Mouse (Mus musculus) liver, embryonic 15.5 days (tissue): Measurements from ENCODE around the gene Borcs5. TPM values are rescaled to one million over a fixed set of nuclear protein-coding genes. Genes with fewer than 3 reads are reported as not detected.
A peak's percentile ranks its signal among the peaks of the same experiment; 100 is the strongest.

Source experiments
- ATAC-seq: fragments of 200-750 bp; cut with Nextera tagmentation; 2 replicates; pipeline ENCODE4 v1.8.0; 2017; ENCODE audit warnings: moderate number of reproducible peaks, mild to moderate bottlenecking, moderate library complexity; ENCODE audit not compliant: insufficient read depth
- H3K27ac ChIP-seq: fragments of 300-500 bp; sonication (generic); replicated peaks from 2 replicates; pipeline ENCODE4 v1.5.1; 2015; ENCODE audit warnings: mild to moderate bottlenecking, inconsistent platforms
- H3K27me3 ChIP-seq: fragments of 300-500 bp; sonication (generic); 2 replicates; pipeline ENCODE4 v1.6.1; 2015; ENCODE audit warnings: mild to moderate bottlenecking, inconsistent platforms
- H3K36me3 ChIP-seq: fragments of 300-500 bp; sonication (generic); replicated peaks from 2 replicates; pipeline ENCODE4 v1.6.1; 2015; ENCODE audit warnings: moderate library complexity, mild to moderate bottlenecking, inconsistent platforms
- H3K4me1 ChIP-seq: fragments of 300-500 bp; sonication (generic); replicated peaks from 2 replicates; pipeline ENCODE4 v1.6.1; 2015; ENCODE audit warnings: inconsistent platforms
- H3K4me2 ChIP-seq: fragments of 300-500 bp; sonication (generic); 2 replicates; pipeline ENCODE4 v1.6.1; 2015; ENCODE audit warnings: moderate library complexity, mild to moderate bottlenecking, inconsistent platforms
- H3K4me3 ChIP-seq: fragments of 300-500 bp; sonication (generic); replicated peaks from 2 replicates; pipeline ENCODE4 v1.5.1; 2015; ENCODE audit warnings: mild to moderate bottlenecking, inconsistent platforms
- H3K9ac ChIP-seq: fragments of 300-500 bp; sonication (generic); 2 replicates; pipeline ENCODE4 v1.6.1; 2015; ENCODE audit warnings: moderate library complexity, mild to moderate bottlenecking, inconsistent platforms
- H3K9me3 ChIP-seq: fragments of 300-500 bp; sonication (generic); replicated peaks from 2 replicates; pipeline ENCODE4 v1.6.1; 2016; ENCODE audit warnings: inconsistent platforms
- WGBS: fragments of 180-500 bp; shearing (Covaris S2); methylation state at CpG from one replicate; pipeline ENCODE4 v1.1.7; 2015; ENCODE audit warnings: mixed read lengths; ENCODE audit not compliant: insufficient replicate concordance; 5-methylcytosine and 5-hydroxymethylcytosine counted together
- polyA plus RNA-seq: library from polyadenylated mRNA; unstranded; fragments of >200 nt; fragmentation: Nextera tagmentation; extraction: Ambion mirVana; gene quantifications from 2 replicates; pipeline ENCODE4 v1.2.1, GENCODE M21; 2015

Borcs5 gene
- polyA plus RNA-seq, 1 experiment from 2014 or later = 8.6 TPM

DNA sequence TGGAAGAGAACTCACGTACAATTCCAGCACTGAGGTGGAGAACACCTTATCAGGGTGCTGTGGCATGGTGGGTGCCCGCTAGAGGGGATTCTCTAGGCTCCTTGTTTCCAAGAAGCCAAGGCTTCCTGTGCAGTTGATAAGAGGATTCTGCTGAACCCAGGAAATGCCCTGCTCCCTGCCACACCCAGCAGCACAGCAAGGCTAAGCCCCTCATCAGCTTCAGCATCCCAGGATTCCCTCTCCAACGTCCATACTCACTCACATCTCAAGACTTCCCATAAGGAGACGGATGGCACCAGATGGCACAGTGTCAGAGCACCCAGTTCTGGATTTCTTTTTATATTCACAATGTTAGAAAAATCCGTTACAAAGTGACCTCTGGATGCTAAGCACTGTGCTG is 79.8 kb downstream of the Borcs5 start:
- no peaks in the 10 kb centered on the region for H3K9me3 ChIP-seq
- no peak overlapping the region for H3K4me3 ChIP-seq
- H3K27ac ChIP-seq = no peak overlapping the region
- H3K4me1 ChIP-seq = peaks cover 20% of the 10 kb centered on the region
- ATAC-seq = no peak
- no peak overlapping the region for H3K9ac ChIP-seq
- no peaks in the 10 kb centered on the region for H3K27me3 ChIP-seq
- WGBS = 50% methylated on average over 5 of the region's 5 CpGs
- no peak overlapping the region for H3K4me2 ChIP-seq
- peaks cover 58% of the 10 kb centered on the region for H3K36me3 ChIP-seq

- no peak overlapping the region for H3K9ac ChIP-seq
- no peaks in the 10 kb centered on the region for H3K27me3 ChIP-seq
- no peak for ATAC-seq
- no peaks in the 10 kb centered on the region for H3K9me3 ChIP-seq
- no peak overlapping the region for H3K27ac ChIP-seq
- H3K36me3 ChIP-seq = peaks cover 57% of the 10 kb centered on the region
- H3K4me1 ChIP-seq = peaks cover 20% of the 10 kb centered on the region
- WGBS = 74% methylated on average over 5 of the region's 5 CpGs
- no peak overlapping the region for H3K4me3 ChIP-seq
- H3K4me2 ChIP-seq = no peak overlapping the region
Observed at GRCm38 (mm10) chr6:134720150-134720549, 80.8 kb downstream of the Borcs5 start.

DNA sequence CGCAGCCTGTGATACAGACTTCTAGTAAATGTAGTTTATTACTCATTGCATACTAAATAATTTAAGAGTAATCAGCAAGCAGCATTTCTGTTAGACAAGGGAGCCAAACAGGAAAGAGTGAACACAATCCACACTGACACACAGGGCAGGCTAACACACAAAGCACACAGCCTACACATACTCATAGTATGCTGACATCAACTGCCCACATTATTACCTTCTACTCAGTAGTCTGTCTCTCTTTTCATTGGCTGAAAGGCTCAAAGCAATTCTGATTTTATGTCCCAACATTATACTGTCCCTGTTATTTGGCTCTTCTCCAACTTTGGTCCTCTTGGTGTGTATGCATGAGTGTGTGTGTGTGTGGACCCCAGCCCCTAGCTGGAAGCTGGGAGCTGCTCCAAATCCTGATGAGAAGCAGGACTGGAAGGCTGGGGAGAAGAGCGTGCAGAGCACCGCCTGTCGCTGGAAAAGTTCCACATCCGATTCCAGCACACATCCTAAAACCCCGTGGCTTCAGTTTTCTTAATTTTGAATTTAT is 82.5 kb downstream of the Borcs5 start:
- Histone ChIP-seq H3K27ac (no peak overlapping the region), H3K4me2 (no peak overlapping the region), H3K9me3 (no peaks in the 10 kb centered on the region), H3K27me3 (no peaks in the 10 kb centered on the region), H3K4me3 (no peak overlapping the region), H3K4me1 (peaks cover 6% of the 10 kb centered on the region; the same call in 1 of the 2 replicates), H3K9ac (no peak overlapping the region), H3K36me3 (peaks cover 61% of the 10 kb centered on the region)
- 83% methylated on average over 6 of the region's 6 CpGs for WGBS
- ATAC-seq = no peak

DNA sequence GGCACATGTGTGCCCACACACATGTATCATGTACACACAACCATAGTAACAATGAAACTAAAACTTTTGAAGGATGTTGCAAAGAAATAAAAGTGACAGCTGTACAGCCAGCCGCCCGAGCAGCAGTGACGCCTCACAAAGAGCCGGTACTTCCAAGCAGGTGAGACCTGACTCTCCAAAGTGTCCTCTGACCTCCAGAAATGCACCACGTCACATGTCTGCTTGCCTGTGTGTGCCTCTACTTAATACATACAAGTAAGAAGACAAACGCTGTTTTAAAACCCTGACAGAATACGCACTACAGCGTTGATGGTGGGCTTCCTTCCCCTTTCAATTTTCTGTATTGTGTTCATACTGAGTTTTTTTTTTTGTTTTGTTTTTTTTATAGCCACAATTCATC is 83.6 kb downstream of the Borcs5 start:
- H3K27me3 ChIP-seq = no peaks in the 10 kb centered on the region
- no peaks in the 10 kb centered on the region for H3K9me3 ChIP-seq
- H3K36me3 ChIP-seq = peaks cover 53% of the 10 kb centered on the region
- no peak overlapping the region for H3K4me2 ChIP-seq
- no peak overlapping the region for H3K27ac ChIP-seq
- no peak overlapping the region for H3K9ac ChIP-seq
- ATAC-seq = no peak
- WGBS = 78% methylated on average over 8 of the region's 8 CpGs
- no peak overlapping the region for H3K4me3 ChIP-seq
- H3K4me1 ChIP-seq = 0 out of 2 replicates have a peak, but pooled peaks cover 7% of the 10 kb centered on the region

DNA sequence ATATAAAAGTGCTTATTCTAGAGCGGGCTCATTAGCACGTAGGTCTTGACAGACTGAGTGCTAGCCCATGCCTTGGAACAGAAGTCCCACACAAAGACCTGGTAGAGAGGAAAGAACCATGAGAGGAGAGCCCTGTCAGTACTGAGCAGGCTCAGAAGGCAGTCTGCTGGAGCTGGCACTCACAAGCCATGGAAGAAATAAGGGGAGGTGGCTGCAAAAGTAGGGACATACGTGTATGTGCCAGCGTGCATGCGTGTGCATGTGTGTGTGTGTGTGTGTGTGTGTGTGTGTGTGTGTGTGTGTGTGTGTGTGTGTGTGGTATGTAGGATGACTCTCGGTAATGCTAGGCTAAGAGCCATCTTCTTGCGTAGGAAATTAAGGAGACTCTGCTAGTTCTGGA is 84.0 kb downstream of the Borcs5 start:
- Histone ChIP-seq H3K9me3 (no peaks in the 10 kb centered on the region), H3K36me3 (peaks cover 49% of the 10 kb centered on the region), H3K4me3 (no peak overlapping the region), H3K4me1 (0 out of 2 replicates have a peak, but pooled peaks cover 7% of the 10 kb centered on the region), H3K4me2 (no peak overlapping the region), H3K9ac (no peak overlapping the region), H3K27ac (no peak overlapping the region), H3K27me3 (no peaks in the 10 kb centered on the region)
- 83% methylated on average over 7 of the region's 7 CpGs for WGBS
- no peak for ATAC-seq

DNA sequence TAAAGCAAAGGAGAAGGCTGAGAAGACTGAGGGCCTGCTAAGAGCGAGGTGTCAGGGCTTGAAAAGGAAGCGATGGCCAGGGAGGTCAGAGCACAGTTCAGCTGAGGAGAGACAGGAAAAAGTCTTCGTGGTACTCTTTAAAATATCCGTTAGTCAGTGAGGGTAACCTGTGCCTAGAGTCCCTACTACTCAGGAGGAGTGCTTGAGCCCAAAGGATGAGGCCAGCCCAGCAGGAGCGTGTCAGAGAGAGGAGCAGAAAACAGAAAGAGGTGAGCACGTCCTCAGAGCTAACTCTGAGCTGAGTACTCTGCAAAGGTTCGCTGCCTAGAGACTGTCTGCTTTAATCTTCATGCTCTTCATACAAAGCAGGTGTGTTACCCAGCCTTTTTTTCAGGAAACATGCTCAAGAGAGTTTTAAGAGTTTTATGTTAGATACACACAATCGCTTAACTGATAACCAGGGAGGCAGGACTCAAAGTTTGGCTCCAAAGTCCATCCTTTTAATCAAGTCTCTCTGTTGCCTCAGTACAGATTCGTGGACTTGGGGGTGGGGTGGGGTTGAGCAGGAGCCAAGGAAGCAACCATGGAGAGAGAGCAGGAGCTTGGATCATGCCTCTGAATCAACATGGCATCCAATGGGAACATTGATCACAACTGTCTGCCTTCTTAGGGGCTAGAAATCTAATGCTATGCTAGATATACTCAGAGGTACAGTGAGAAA is 84.7 kb downstream of the Borcs5 start:
- no peak overlapping the region for H3K4me3 ChIP-seq
- H3K36me3 ChIP-seq = peaks cover 43% of the 10 kb centered on the region
- H3K4me1 ChIP-seq = 0 out of 2 replicates have a peak, but pooled peaks cover 7% of the 10 kb centered on the region
- no peaks in the 10 kb centered on the region for H3K27me3 ChIP-seq
- ATAC-seq = peak; percentile 47; the same call in 1 of the 2 replicates
- H3K9ac ChIP-seq = no peak overlapping the region
- H3K27ac ChIP-seq = peak overlapping the region; percentile 43
- no peak overlapping the region for H3K4me2 ChIP-seq
- 74% methylated on average over 9 of the region's 9 CpGs for WGBS
- no peaks in the 10 kb centered on the region for H3K9me3 ChIP-seq

GRCm38 (mm10) chr6:134725406-134725805 is 86.1 kb downstream of the Borcs5 start:
- H3K4me1 ChIP-seq = peaks cover 9% of the 10 kb centered on the region; the same call in 1 of the 2 replicates
- no peak for ATAC-seq
- no peak overlapping the region for H3K9ac ChIP-seq
- no peak overlapping the region for H3K4me2 ChIP-seq
- peak overlapping the region; percentile 14; the same call in 1 of the 2 replicates for H3K27ac ChIP-seq
- no peaks in the 10 kb centered on the region for H3K9me3 ChIP-seq
- no peak overlapping the region for H3K4me3 ChIP-seq
- peaks cover 29% of the 10 kb centered on the region for H3K36me3 ChIP-seq
- no peaks in the 10 kb centered on the region for H3K27me3 ChIP-seq

- Histone ChIP-seq H3K4me3 (no peak overlapping the region), H3K36me3 (no peaks in the 10 kb centered on the region; the same call in 1 of the 2 replicates), H3K4me1 (peaks cover 29% of the 10 kb centered on the region), H3K27me3 (no peaks in the 10 kb centered on the region), H3K9ac (no peak overlapping the region), H3K27ac (peak overlapping the region; percentile 15; the same call in 1 of the 2 replicates), H3K4me2 (peak overlapping the region; percentile 31; the same call in 1 of the 2 replicates), H3K9me3 (no peaks in the 10 kb centered on the region)
- WGBS = 31% methylated on average over 3 of the region's 3 CpGs
- peak; percentile 69 for ATAC-seq
Observed at GRCm38 (mm10) chr6:134730978-134731377, 91.7 kb downstream of the Borcs5 start.

GRCm38 (mm10) chr6:134732813-134733212 is 93.5 kb downstream of the Borcs5 start:
- Histone ChIP-seq H3K9me3 (no peaks in the 10 kb centered on the region), H3K4me3 (no peak overlapping the region), H3K4me2 (no peak overlapping the region), H3K36me3 (peaks cover 8% of the 10 kb centered on the region), H3K9ac (no peak overlapping the region), H3K27ac (no peak overlapping the region), H3K4me1 (peaks cover 26% of the 10 kb centered on the region), H3K27me3 (no peaks in the 10 kb centered on the region)
- 70% methylated on average over 8 of the region's 8 CpGs for WGBS
- no peak for ATAC-seq

DNA sequence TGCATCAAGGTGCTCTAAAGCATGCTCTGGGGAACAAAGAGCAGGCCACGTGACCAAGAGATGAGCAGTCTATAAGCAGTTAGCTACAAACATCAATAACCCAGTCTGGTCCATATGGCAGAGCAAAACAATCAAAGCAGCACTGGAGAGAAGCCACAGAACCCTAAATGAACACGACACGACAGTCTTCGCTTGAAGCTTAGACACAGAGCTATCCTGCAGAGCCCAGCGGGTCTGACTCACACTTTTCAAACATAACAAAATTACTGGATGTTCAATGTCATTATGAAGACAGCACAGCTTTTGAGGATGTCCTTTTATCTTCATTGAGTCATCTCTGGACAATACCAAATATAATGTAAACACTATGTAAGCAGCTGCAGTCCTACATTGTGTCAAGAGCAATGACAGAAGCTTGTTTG is 94.5 kb downstream of the Borcs5 start:
- no peak overlapping the region for H3K4me2 ChIP-seq
- peaks cover 22% of the 10 kb centered on the region for H3K4me1 ChIP-seq
- no peaks in the 10 kb centered on the region for H3K27me3 ChIP-seq
- peaks cover 16% of the 10 kb centered on the region for H3K36me3 ChIP-seq
- no peaks in the 10 kb centered on the region for H3K9me3 ChIP-seq
- H3K9ac ChIP-seq = no peak overlapping the region
- ATAC-seq = no peak
- H3K4me3 ChIP-seq = no peak overlapping the region
- 79% methylated on average over 5 of the region's 5 CpGs for WGBS
- H3K27ac ChIP-seq = no peak overlapping the region

GRCm38 (mm10) chr6:134736853-134737252 is 97.5 kb downstream of the Borcs5 start:
- WGBS = 76% methylated on average over 3 of the region's 3 CpGs
- H3K27ac ChIP-seq = no peak overlapping the region
- no peak for ATAC-seq

More at GRCm38 (mm10) chr6:134736853-134737252, 97.5 kb downstream of the Borcs5 start:
- Histone ChIP-seq H3K4me2 (no peak overlapping the region), H3K4me1 (peaks cover 9% of the 10 kb centered on the region; the same call in 1 of the 2 replicates), H3K27me3 (no peaks in the 10 kb centered on the region), H3K9ac (no peak overlapping the region), H3K36me3 (peaks cover 20% of the 10 kb centered on the region), H3K4me3 (no peak overlapping the region), H3K9me3 (no peaks in the 10 kb centered on the region)
